Mouse (Mus musculus) megakaryocyte, embryonic 14.5 days (primary cell): ENCODE measurements around the gene Slc23a2. TPM values are rescaled to one million over a fixed set of nuclear protein-coding genes. Genes with fewer than 3 reads are reported as not detected.

Source experiments
- H3K27me3 ChIP-seq: replicated peaks from 2 replicates; pipeline ENCODE3; 2012; ENCODE audit warnings: inconsistent platforms
- H3K36me3 ChIP-seq: replicated peaks from 2 replicates; pipeline ENCODE3; 2012; ENCODE audit warnings: low read length, inconsistent platforms, mixed read lengths
- H3K4me1 ChIP-seq: 2 replicates; pipeline ENCODE4 v1.6.1; 2012; ENCODE audit warnings: inconsistent platforms
- H3K4me3 ChIP-seq: replicated peaks from 2 replicates; pipeline ENCODE3; 2012; ENCODE audit warnings: moderate library complexity, mild to moderate bottlenecking, inconsistent platforms
- H3K9me3 ChIP-seq: 2 replicates; pipeline ENCODE4 v1.6.1; 2012; ENCODE audit warnings: inconsistent platforms
- FLI1 ChIP-seq: IDR thresholded peaks from 2 replicates; pipeline ENCODE4 v1.6.1; 2012; ENCODE audit warnings: low read length, inconsistent platforms, mixed read lengths
- GATA1 ChIP-seq: IDR thresholded peaks from 3 replicates; pipeline ENCODE4 v1.6.1; 2012; ENCODE audit warnings: mixed read lengths, low read length, inconsistent platforms, borderline replicate concordance
- polyA plus RNA-seq: library from polyadenylated mRNA; stranded (reverse); fragments of >175 nt; gene quantifications from 2 replicates; pipeline ENCODE4 v1.2.3, GENCODE M21; 2012; ENCODE audit warnings: low replicate concordance; ENCODE audit not compliant: insufficient read depth

The Slc23a2 gene
- polyA plus RNA-seq, 1 experiment = 0.23 TPM

- peaks cover 22% of the 10 kb centered on the region for H3K27me3 ChIP-seq
- H3K9me3 ChIP-seq = no peaks in the 10 kb centered on the region
- peaks cover 52% of the 10 kb centered on the region for H3K4me1 ChIP-seq
- TF ChIP-seq GATA1 = no peak
- no peak for TF ChIP-seq FLI1
- H3K4me3 ChIP-seq = no peak overlapping the region
- peaks cover 4% of the 10 kb centered on the region for H3K36me3 ChIP-seq
Measured at GRCm38 (mm10) chr2:132016034-132016433, 128.9 kb downstream of the Slc23a2 start.

- peaks cover 4% of the 10 kb centered on the region for H3K36me3 ChIP-seq
- no peak for TF ChIP-seq FLI1
- no peak for TF ChIP-seq GATA1
Measured at GRCm38 (mm10) chr2:132013152-132013551, 131.8 kb downstream of the Slc23a2 start.

DNA sequence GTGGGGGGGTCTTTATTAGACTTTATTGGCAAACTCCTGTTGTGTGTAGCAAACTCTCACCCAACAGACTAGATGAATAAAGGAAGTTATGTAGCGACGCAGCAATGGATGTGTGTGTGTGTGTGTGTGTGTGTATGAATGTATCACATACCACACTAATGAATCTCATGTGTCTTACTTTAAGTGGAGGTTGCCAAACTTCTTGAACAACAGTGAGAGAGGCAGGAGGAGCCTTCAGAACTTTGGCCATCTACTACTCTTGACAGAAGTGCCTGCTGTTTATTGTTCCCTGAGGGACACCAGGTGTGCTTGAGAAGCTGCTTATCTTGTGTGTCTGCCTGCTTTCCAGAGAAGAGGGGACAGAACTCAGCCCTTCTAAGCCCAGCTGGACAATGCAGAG lies 134.1 kb downstream of the Slc23a2 start:
- no peaks in the 10 kb centered on the region for H3K9me3 ChIP-seq

More at GRCm38 (mm10) chr2:132013152-132013551, 131.8 kb downstream of the Slc23a2 start:
- no peaks in the 10 kb centered on the region for H3K9me3 ChIP-seq
- H3K4me1 ChIP-seq = peaks cover 24% of the 10 kb centered on the region
- H3K4me3 ChIP-seq = no peak overlapping the region
- H3K27me3 ChIP-seq = peaks cover 20% of the 10 kb centered on the region

DNA sequence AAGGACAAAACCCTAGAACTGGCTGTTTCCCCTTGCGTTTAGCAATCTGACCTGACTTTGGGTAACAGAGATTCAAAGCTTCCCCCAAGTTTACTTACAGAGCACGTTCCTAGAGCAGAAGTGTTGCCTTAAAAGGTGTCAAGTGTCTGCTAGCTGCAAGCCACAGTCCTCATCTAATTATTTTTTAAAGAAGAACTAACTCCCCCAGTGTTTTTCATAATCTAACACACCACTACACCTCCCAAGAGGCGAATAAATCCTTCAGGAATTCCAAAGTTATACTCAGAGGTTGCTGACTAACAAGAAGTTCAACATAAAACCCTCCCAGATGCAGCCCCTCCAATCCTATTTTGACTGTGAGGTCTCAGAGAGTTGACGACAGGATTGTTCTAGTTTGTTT lies 136.7 kb downstream of the Slc23a2 start:
- H3K4me1 ChIP-seq = peaks cover 8% of the 10 kb centered on the region
- H3K27me3 ChIP-seq = peaks cover 20% of the 10 kb centered on the region
- no peaks in the 10 kb centered on the region for H3K9me3 ChIP-seq
- no peak overlapping the region for H3K4me3 ChIP-seq
- TF ChIP-seq FLI1 (no peak), GATA1 (no peak)
- peaks cover 14% of the 10 kb centered on the region for H3K36me3 ChIP-seq

More for the DNA sequence above, 134.1 kb downstream of the Slc23a2 start:
- H3K4me1 ChIP-seq = peaks cover 19% of the 10 kb centered on the region
- TF ChIP-seq GATA1 (no peak), FLI1 (no peak)
- peaks cover 23% of the 10 kb centered on the region for H3K27me3 ChIP-seq
- no peak overlapping the region for H3K4me3 ChIP-seq
- H3K36me3 ChIP-seq = peaks cover 8% of the 10 kb centered on the region

DNA sequence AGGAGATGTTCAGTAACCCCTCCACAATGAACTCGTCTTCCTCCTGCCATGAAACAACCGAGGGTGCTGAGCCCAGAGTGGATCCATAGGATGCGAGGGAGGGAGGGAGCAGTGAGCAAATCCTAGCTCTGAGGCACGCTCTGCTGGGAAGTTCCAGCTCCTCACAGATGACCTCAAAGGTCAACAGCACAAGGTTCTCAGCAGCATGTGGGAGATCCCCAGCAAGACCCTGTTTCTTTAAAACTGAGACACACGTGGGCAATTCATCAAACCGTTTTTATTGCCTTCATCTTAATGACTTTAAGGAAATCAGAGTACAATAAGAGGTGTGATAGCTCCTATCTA lies 137.5 kb downstream of the Slc23a2 start:
- Histone ChIP-seq H3K4me1 (peaks cover 6% of the 10 kb centered on the region), H3K4me3 (no peak overlapping the region), H3K36me3 (peaks cover 14% of the 10 kb centered on the region), H3K9me3 (no peaks in the 10 kb centered on the region), H3K27me3 (peaks cover 22% of the 10 kb centered on the region)
- TF ChIP-seq FLI1 (no peak), GATA1 (no peak)

DNA sequence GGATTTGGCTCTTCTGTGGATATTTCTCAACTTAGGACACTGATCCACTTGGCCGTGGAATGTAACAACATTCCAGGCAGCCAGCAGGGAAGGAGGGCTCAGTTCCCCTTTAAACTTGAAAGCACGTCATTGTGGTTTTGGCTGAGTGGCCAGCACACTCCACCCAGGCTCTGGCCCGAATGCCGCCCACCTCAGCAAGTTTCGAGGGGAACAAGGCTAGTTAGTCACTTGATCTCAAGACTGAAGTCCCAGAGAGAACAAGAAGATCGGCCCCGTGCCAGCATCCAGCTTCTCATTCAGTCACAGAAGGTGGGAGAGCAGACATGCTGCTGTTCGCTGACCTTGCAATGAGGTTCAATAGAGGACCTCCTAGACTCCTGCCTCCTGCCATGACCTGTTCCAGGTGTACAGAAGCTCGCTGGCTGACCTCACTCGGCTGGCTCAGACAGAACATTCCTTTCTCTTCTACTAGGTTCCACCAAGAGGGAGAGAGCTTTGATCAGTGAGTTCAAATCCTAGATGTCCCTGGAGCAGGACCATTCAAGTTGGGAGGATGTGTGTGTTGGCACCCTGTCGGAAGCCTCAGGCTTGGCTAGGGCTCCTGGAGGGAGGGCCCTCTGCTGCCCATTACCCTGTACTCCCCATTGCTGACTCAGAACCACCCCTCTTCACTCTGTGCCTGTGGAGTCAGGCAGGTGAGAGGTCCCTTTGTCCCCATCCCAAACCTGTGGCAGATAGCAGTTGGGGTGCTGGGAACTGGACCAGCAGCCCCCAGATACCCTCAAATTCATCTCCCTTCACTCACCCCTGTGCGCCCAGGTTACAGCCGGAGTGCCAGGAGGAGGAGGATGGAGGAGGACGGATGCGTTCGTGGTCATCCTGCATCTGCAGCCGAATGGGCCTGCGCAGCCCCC lies 138.1 kb downstream of the Slc23a2 start:
- Histone ChIP-seq H3K27me3 (peaks cover 19% of the 10 kb centered on the region), H3K36me3 (peaks cover 11% of the 10 kb centered on the region), H3K4me3 (no peak overlapping the region), H3K9me3 (no peaks in the 10 kb centered on the region), H3K4me1 (peaks cover 6% of the 10 kb centered on the region)
- no peak for TF ChIP-seq FLI1
- no peak for TF ChIP-seq GATA1

DNA sequence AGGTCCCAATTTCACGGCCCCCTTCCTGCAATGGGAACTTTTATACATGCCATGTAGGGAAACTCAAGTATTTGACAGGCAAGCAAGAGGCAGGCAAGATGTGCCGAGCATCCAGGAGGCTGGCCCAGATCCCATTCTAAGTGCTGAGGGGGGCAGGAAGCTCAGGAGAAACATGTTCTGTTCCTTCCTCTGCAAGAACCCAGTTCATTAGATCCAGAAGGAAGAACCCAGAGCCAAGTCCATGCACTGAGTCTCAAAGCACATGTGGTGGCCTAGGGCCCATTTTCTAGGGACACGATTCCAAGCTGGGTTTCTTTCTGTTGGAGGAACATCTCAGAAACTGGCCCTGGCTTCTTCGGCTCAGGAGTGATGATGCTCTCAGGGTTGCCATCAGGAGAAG lies 139.5 kb downstream of the Slc23a2 start:
- H3K36me3 ChIP-seq = peaks cover 10% of the 10 kb centered on the region
- H3K9me3 ChIP-seq = no peaks in the 10 kb centered on the region
- H3K4me3 ChIP-seq = no peak overlapping the region
- TF ChIP-seq FLI1 (no peak), GATA1 (no peak)
- peaks cover 6% of the 10 kb centered on the region for H3K4me1 ChIP-seq
- H3K27me3 ChIP-seq = peaks cover 19% of the 10 kb centered on the region

GRCm38 (mm10) chr2:132004495-132005136 lies 140.3 kb downstream of the Slc23a2 start:
- Histone ChIP-seq H3K36me3 (peaks cover 10% of the 10 kb centered on the region), H3K27me3 (peaks cover 19% of the 10 kb centered on the region), H3K4me3 (no peak overlapping the region), H3K4me1 (peaks cover 6% of the 10 kb centered on the region), H3K9me3 (no peaks in the 10 kb centered on the region)
- TF ChIP-seq GATA1 (no peak), FLI1 (no peak)

DNA sequence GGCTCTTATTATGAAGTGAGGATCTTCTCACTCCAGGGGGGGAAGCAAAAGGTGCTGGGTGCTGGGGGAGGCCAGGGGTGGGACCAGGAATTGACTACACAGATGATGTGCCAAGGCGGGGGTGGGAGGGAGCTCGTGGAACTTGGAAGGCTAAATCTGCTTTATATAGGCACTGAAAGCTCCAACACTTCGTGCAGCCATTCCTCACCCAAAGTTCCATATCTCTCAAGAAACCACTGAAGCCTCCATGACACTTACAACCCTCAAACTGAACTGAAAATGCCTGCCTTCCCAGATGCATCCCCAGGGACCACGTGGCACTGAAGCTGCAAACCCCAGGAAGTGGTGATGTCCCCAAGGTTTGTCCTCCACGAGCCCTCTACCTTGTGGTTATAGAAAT lies 141.0 kb downstream of the Slc23a2 start:
- H3K4me3 ChIP-seq = no peak overlapping the region
- no peaks in the 10 kb centered on the region for H3K9me3 ChIP-seq
- peaks cover 6% of the 10 kb centered on the region for H3K4me1 ChIP-seq
- peaks cover 10% of the 10 kb centered on the region for H3K36me3 ChIP-seq
- H3K27me3 ChIP-seq = peaks cover 19% of the 10 kb centered on the region
- TF ChIP-seq GATA1 (no peak), FLI1 (no peak)

Other genes starting within 250 kb of the Slc23a2 start
- gene Prnp, start 235.2 kb downstream of the Slc23a2 start, polyA plus RNA-seq = 8.8 TPM in 1 of 2 replicates, not detected in the other
- not detected in 2 replicates for gene Prn, start 235.2 kb downstream of the Slc23a2 start, polyA plus RNA-seq
- gene Prnd, start 194.2 kb downstream of the Slc23a2 start, polyA plus RNA-seq = not detected in 2 replicates
- gene Rassf2, start 114.8 kb downstream of the Slc23a2 start, polyA plus RNA-seq = 2.8 and 5.4 TPM in 2 replicates
- gene Tmem230, start 102.7 kb upstream of the Slc23a2 start, polyA plus RNA-seq = 23.1 and 24.3 TPM in 2 replicates
- 6.9 and 19.1 TPM in 2 replicates for gene Pcna, start 108.2 kb upstream of the Slc23a2 start, polyA plus RNA-seq
- 13.8 and 21.9 TPM in 2 replicates for gene Cds2, start 118.0 kb upstream of the Slc23a2 start, polyA plus RNA-seq
- gene Prokr2, start 240.3 kb upstream of the Slc23a2 start, polyA plus RNA-seq = 0.10 TPM in 1 of 2 replicates, not detected in the other